Mouse (Mus musculus): ENCODE measurements around the gene Nxph4. TPM values are rescaled to one million over a fixed set of nuclear protein-coding genes. Genes with fewer than 3 reads are reported as not detected.

Nxph4 gene
- polyA plus RNA-seq, 1 experiment from 2014 or later, result 0.81 TPM

GRCm38 (mm10) chr10:127542720-127543119, 8.4 kb upstream of the Nxph4 start:
- 72% methylated on average over 6 of the region's 6 CpGs for WGBS
- ATAC-seq (ENCODE audit: insufficient number of reproducible peaks, insufficient read depth, low FRiP score, low read depth), result no peak
- Histone ChIP-seq H3K4me1 (ENCODE audit: control insufficient read depth in 2 of 2, insufficient read depth in 2 of 2, low read length in 2 of 2) (no peaks in the 10 kb centered on the region; a peak in 1 of 4 replicates), H3K4me3 (ENCODE audit: control insufficient read depth in 1 of 2, insufficient read depth in 1 of 2, low read depth in 1 of 2, low read length in 2 of 2) (no peak overlapping the region), H3K36me3 (ENCODE audit: control insufficient read depth, insufficient read depth, low read length) (peaks cover 68% of the 10 kb centered on the region), H3K4me2 (ENCODE audit: low read length) (no peak overlapping the region), H3K27ac (replicated peaks in 1 of 2; ENCODE audit: control insufficient read depth in 1 of 2, insufficient read depth in 1 of 2, low read depth in 2 of 2, low read length in 2 of 2) (no peak overlapping the region), H3K9me3 (ENCODE audit: control insufficient read depth, low read length) (no peaks in the 10 kb centered on the region), H3K27me3 (ENCODE audit: control insufficient read depth, insufficient read depth, low read length) (no peaks in the 10 kb centered on the region), H3K9ac (ENCODE audit: low read length) (no peak overlapping the region)

GRCm38 (mm10) chr10:127542084-127542483, 7.7 kb upstream of the Nxph4 start:
- no peak for ATAC-seq (ENCODE audit: insufficient number of reproducible peaks, insufficient read depth, low FRiP score, low read depth)
- H3K4me1 ChIP-seq (ENCODE audit: control insufficient read depth in 2 of 2, insufficient read depth in 2 of 2, low read length in 2 of 2), result no peaks in the 10 kb centered on the region; a peak in 1 of 4 replicates
- WGBS, result 75% methylated on average over 13 of the region's 13 CpGs
- no peak overlapping the region for H3K4me3 ChIP-seq (ENCODE audit: control insufficient read depth in 1 of 2, insufficient read depth in 1 of 2, low read depth in 1 of 2, low read length in 2 of 2)
- H3K9me3 ChIP-seq (ENCODE audit: control insufficient read depth, low read length), result no peaks in the 10 kb centered on the region
- no peak overlapping the region for H3K27ac ChIP-seq (replicated peaks in 1 of 2; ENCODE audit: control insufficient read depth in 1 of 2, insufficient read depth in 1 of 2, low read depth in 2 of 2, low read length in 2 of 2)
- no peak overlapping the region for H3K9ac ChIP-seq (ENCODE audit: low read length)
- H3K36me3 ChIP-seq (ENCODE audit: control insufficient read depth, insufficient read depth, low read length), result peaks cover 62% of the 10 kb centered on the region
- H3K27me3 ChIP-seq (ENCODE audit: control insufficient read depth, insufficient read depth, low read length), result peaks cover 1% of the 10 kb centered on the region
- no peak overlapping the region for H3K4me2 ChIP-seq (ENCODE audit: low read length)

GRCm38 (mm10) chr10:127541510-127541909, 7.2 kb upstream of the Nxph4 start:
- Histone ChIP-seq H3K4me2 (ENCODE audit: low read length) (no peak overlapping the region), H3K27me3 (ENCODE audit: control insufficient read depth, insufficient read depth, low read length) (peaks cover 7% of the 10 kb centered on the region), H3K4me1 (ENCODE audit: control insufficient read depth in 2 of 2, insufficient read depth in 2 of 2, low read length in 2 of 2) (no peaks in the 10 kb centered on the region; a peak in 1 of 4 replicates), H3K27ac (replicated peaks in 1 of 2; ENCODE audit: control insufficient read depth in 1 of 2, insufficient read depth in 1 of 2, low read depth in 2 of 2, low read length in 2 of 2) (no peak overlapping the region), H3K9me3 (ENCODE audit: control insufficient read depth, low read length) (no peaks in the 10 kb centered on the region), H3K36me3 (ENCODE audit: control insufficient read depth, insufficient read depth, low read length) (peaks cover 61% of the 10 kb centered on the region), H3K9ac (ENCODE audit: low read length) (no peak overlapping the region), H3K4me3 (ENCODE audit: control insufficient read depth in 1 of 2, insufficient read depth in 1 of 2, low read depth in 1 of 2, low read length in 2 of 2) (no peak overlapping the region)
- ATAC-seq (ENCODE audit: insufficient number of reproducible peaks, insufficient read depth, low FRiP score, low read depth), result no peak
- 91% methylated on average over 8 of the region's 8 CpGs for WGBS

- Histone ChIP-seq H3K9ac (ENCODE audit: low read length) (no peak overlapping the region), H3K27me3 (ENCODE audit: control insufficient read depth, insufficient read depth, low read length) (peaks cover 42% of the 10 kb centered on the region), H3K27ac (replicated peaks in 1 of 2; ENCODE audit: control insufficient read depth in 1 of 2, insufficient read depth in 1 of 2, low read depth in 2 of 2, low read length in 2 of 2) (no peak overlapping the region), H3K4me3 (ENCODE audit: control insufficient read depth in 1 of 2, insufficient read depth in 1 of 2, low read depth in 1 of 2, low read length in 2 of 2) (no peak overlapping the region), H3K4me1 (ENCODE audit: control insufficient read depth in 2 of 2, insufficient read depth in 2 of 2, low read length in 2 of 2) (peaks cover 8 to 16% of the 10 kb centered on the region in 2 experiments), H3K4me2 (ENCODE audit: low read length) (no peak overlapping the region), H3K9me3 (ENCODE audit: control insufficient read depth, low read length) (no peaks in the 10 kb centered on the region), H3K36me3 (ENCODE audit: control insufficient read depth, insufficient read depth, low read length) (peaks cover 33% of the 10 kb centered on the region; the same call in 1 of the 2 replicates)
- 23% methylated on average over 7 of the region's 7 CpGs for WGBS
- no peak for ATAC-seq (ENCODE audit: insufficient number of reproducible peaks, insufficient read depth, low FRiP score, low read depth)
Measured at GRCm38 (mm10) chr10:127537854-127538583, 3.7 kb upstream of the Nxph4 start.

- ATAC-seq (ENCODE audit: insufficient number of reproducible peaks, insufficient read depth, low FRiP score, low read depth), result no peak
Measured at GRCm38 (mm10) chr10:127536586-127537314, 2.4 kb upstream of the Nxph4 start.

GRCm38 (mm10) chr10:127534929-127535384, 598 bp upstream of the Nxph4 start:
- H3K9me3 ChIP-seq (ENCODE audit: control insufficient read depth, low read length), result no peaks in the 10 kb centered on the region
- H3K4me1 ChIP-seq (ENCODE audit: control insufficient read depth in 2 of 2, insufficient read depth in 2 of 2, low read length in 2 of 2), result peaks cover 8 to 19% of the 10 kb centered on the region in 2 experiments
- H3K4me3 ChIP-seq (ENCODE audit: control insufficient read depth in 1 of 2, insufficient read depth in 1 of 2, low read depth in 1 of 2, low read length in 2 of 2), result peak overlapping the region; percentile 19 to 48; a peak in 3 of 4 replicates
- H3K9ac ChIP-seq (ENCODE audit: low read length), result no peak overlapping the region
- H3K36me3 ChIP-seq (ENCODE audit: control insufficient read depth, insufficient read depth, low read length), result 0 out of 2 replicates have a peak, but pooled peaks cover 8% of the 10 kb centered on the region
- 1% methylated on average over 26 of the region's 30 CpGs for WGBS
- no peak for ATAC-seq (ENCODE audit: insufficient number of reproducible peaks, insufficient read depth, low FRiP score, low read depth)
- peaks cover 72% of the 10 kb centered on the region for H3K27me3 ChIP-seq (ENCODE audit: control insufficient read depth, insufficient read depth, low read length)
- H3K4me2 ChIP-seq (ENCODE audit: low read length), result peak overlapping the region; percentile 77
- H3K27ac ChIP-seq (replicated peaks in 1 of 2; ENCODE audit: control insufficient read depth in 1 of 2, insufficient read depth in 1 of 2, low read depth in 2 of 2, low read length in 2 of 2), result no peak overlapping the region

More at GRCm38 (mm10) chr10:127536586-127537314, 2.4 kb upstream of the Nxph4 start:
- Histone ChIP-seq H3K36me3 (ENCODE audit: control insufficient read depth, insufficient read depth, low read length) (peaks cover 23% of the 10 kb centered on the region; the same call in 1 of the 2 replicates), H3K27ac (replicated peaks in 1 of 2; ENCODE audit: control insufficient read depth in 1 of 2, insufficient read depth in 1 of 2, low read depth in 2 of 2, low read length in 2 of 2) (no peak overlapping the region), H3K4me1 (ENCODE audit: control insufficient read depth in 2 of 2, insufficient read depth in 2 of 2, low read length in 2 of 2) (peaks cover 8 to 16% of the 10 kb centered on the region in 2 experiments), H3K27me3 (ENCODE audit: control insufficient read depth, insufficient read depth, low read length) (peaks cover 54% of the 10 kb centered on the region), H3K4me2 (ENCODE audit: low read length) (no peak overlapping the region), H3K4me3 (ENCODE audit: control insufficient read depth in 1 of 2, insufficient read depth in 1 of 2, low read depth in 1 of 2, low read length in 2 of 2) (no peak overlapping the region), H3K9ac (ENCODE audit: low read length) (no peak overlapping the region), H3K9me3 (ENCODE audit: control insufficient read depth, low read length) (no peaks in the 10 kb centered on the region)
- 17% methylated on average over 8 of the region's 8 CpGs for WGBS

GRCm38 (mm10) chr10:127531548-127531947, 2.8 kb downstream of the Nxph4 start:
- H3K4me2 ChIP-seq (ENCODE audit: low read length), result no peak overlapping the region
- no peak overlapping the region for H3K9ac ChIP-seq (ENCODE audit: low read length)
- H3K4me1 ChIP-seq (ENCODE audit: control insufficient read depth in 2 of 2, insufficient read depth in 2 of 2, low read length in 2 of 2), result peaks cover 8 to 22% of the 10 kb centered on the region in 2 experiments
- ATAC-seq (ENCODE audit: insufficient number of reproducible peaks, insufficient read depth, low FRiP score, low read depth), result no peak
- no peak overlapping the region for H3K27ac ChIP-seq (replicated peaks in 1 of 2; ENCODE audit: control insufficient read depth in 1 of 2, insufficient read depth in 1 of 2, low read depth in 2 of 2, low read length in 2 of 2)
- no peak overlapping the region for H3K4me3 ChIP-seq (ENCODE audit: control insufficient read depth in 1 of 2, insufficient read depth in 1 of 2, low read depth in 1 of 2, low read length in 2 of 2)
- peaks cover 100% of the 10 kb centered on the region for H3K27me3 ChIP-seq (ENCODE audit: control insufficient read depth, insufficient read depth, low read length)
- 1% methylated on average over 4 of the region's 4 CpGs for WGBS
- H3K9me3 ChIP-seq (ENCODE audit: control insufficient read depth, low read length), result no peaks in the 10 kb centered on the region
- no peaks in the 10 kb centered on the region for H3K36me3 ChIP-seq (ENCODE audit: control insufficient read depth, insufficient read depth, low read length)

Data from heart, embryonic 14.5 days (tissue).